In the genomic region with DNA sequence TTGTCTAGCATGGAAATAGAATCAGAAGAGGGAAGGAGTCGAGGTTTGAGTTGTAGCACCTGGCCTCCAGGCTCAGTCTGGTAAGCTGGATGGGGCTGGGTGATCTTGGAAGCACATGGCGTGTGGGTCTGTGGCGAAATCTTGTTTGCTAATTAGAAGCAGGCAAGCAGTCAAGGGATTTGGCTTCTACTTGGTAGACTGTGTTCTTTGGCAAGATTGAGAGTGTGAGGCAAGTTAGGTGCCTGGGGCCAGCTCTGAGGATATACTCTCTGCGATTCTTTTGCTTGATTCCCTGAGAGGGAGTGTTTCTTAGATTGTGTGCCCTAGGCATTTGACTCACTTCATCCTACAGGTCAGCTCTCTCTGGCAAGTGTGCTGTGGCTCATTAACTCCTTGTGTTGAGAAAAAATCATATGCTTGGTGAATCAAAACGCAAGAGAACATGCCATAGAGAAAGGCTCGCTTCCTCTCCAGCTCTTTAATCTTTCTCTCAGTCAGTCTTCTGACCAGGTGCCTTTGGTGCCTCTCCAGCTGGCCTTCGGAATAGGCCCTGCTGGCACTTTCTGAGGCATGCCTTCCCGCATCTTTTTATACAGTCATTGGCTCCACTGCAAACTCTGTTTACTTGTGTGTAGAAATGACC, we compare ENCODE assay signal across 9 mouse cellular contexts. TPM values are rescaled to one million over a fixed set of nuclear protein-coding genes. Genes with fewer than 3 reads are reported as not detected.
A peak's percentile ranks its signal among the peaks of the same experiment; 100 is the strongest.
DNase-seq lines count a peak whose midpoint lies in the region; ATAC-seq and TF ChIP-seq lines count a peak whose summit lies in the region.
"Had no signal": no experiment of that assay in that cellular context is flagged by ENCODE, and none has a peak within 500 bp of the region (broad histone marks: within the 10 kb centered on the region; RNA-seq: fewer than 3 reads in every experiment).

No protein-coding gene starts in this region.

- H3K36me3 ChIP-seq in heart, embryonic 12.5 days, result peaks cover 43% of the 10 kb centered on the region

- in situ Hi-C loops in Patski (cut with MboI; ENCODE audit: low pct_unique_long_range_greater_than_20kb), result no loop called here

- H3K4me3 ChIP-seq in heart, embryonic 12.5 days, result no peak overlapping the region

- H3K9ac ChIP-seq in heart, embryonic 12.5 days, result no peak overlapping the region

- H3K4me1 ChIP-seq in heart, embryonic 12.5 days (replicated peaks), result no peaks in the 10 kb centered on the region

- WGBS in heart, embryonic 12.5 days, result 86% methylated on average over 8 of the region's 8 CpGs

- CTCF ChIA-PET in Patski (lab: Charles Lee), result interaction anchor here (1.2 to 2.2 kb wide), 5 partner anchors 8 to 45 kb away, joined by 3 to 8 read pairs (median 5); no protein-coding TSS in a partner anchor

- DNase-seq in heart, adult 11 months, result peak; percentile 98
- peak; percentile 92 for DNase-seq in Patski (ENCODE audit: low read depth, low spot score)
- peak; percentile 53 to 59 for DNase-seq in cerebellum, postnatal 14 days
- peak; percentile 13 for DNase-seq in kidney, postnatal 14 days
- DNase-seq in spleen, postnatal 36 days (ENCODE audit: low spot score in 2 of 2), result no peak
- no peak for DNase-seq in left cerebral cortex, adult 11 months (ENCODE audit: low spot score)
- DNase-seq: embryo, embryonic 11 days; liver had no signal

- no peak for ATAC-seq in heart, embryonic 12.5 days (ENCODE audit: insufficient number of reproducible peaks, low FRiP score)
- peak; percentile 97 for ATAC-seq in Patski

- no peaks in the 10 kb centered on the region for H3K27me3 ChIP-seq in heart, embryonic 12.5 days (replicated peaks)
- H3K27me3 ChIP-seq in Patski, result no peaks in the 10 kb centered on the region

- no peak for TF ChIP-seq CTCF in Patski (IDR thresholded peaks at IDR 0.05)

- POLR2A ChIA-PET in Patski (lab: Charles Lee), result interaction anchor here (1.0 to 2.3 kb wide), 5 partner anchors 8 to 17 kb away, joined by 4 to 8 read pairs (median 4); a partner anchor contains a TSS

- no peak overlapping the region for H3K27ac ChIP-seq in heart, embryonic 12.5 days (ENCODE audit: poor library complexity, severe bottlenecking)

- no peak overlapping the region for H3K4me2 ChIP-seq in heart, embryonic 12.5 days

- H3K9me3 ChIP-seq in heart, embryonic 12.5 days (replicated peaks), result peaks cover 10% of the 10 kb centered on the region; the same call in 1 of the 2 replicates

RNA-seq across cellular contexts. Expression of a gene that starts 17.1 kb away (rescaled TPM):
- 35.4 and 36.5 TPM in 2 replicates for polyA plus RNA-seq in heart, embryonic 12.5 days (2016; fragmentation: Nextera tagmentation; extraction: Ambion mirVana)
- polyA plus RNA-seq in Patski (2021), result 129 TPM

RNA-seq across cellular contexts. Expression of a gene that starts 25.0 kb away (rescaled TPM):
- 22.6 and 22.9 TPM in 2 replicates for polyA plus RNA-seq in heart, embryonic 12.5 days (2016; fragmentation: Nextera tagmentation; extraction: Ambion mirVana)
- 48.1 TPM for polyA plus RNA-seq in Patski (2021)

RNA-seq across cellular contexts. Expression of a gene that starts 25.0 kb away (rescaled TPM):
- polyA plus RNA-seq in heart, embryonic 12.5 days (2016; fragmentation: Nextera tagmentation; extraction: Ambion mirVana), result 35.5 and 38.2 TPM in 2 replicates
- polyA plus RNA-seq in Patski (2021), result 26.1 TPM

RNA-seq across cellular contexts. Expression of a gene that starts 35.5 kb away (rescaled TPM):
- 10.5 and 11.4 TPM in 2 replicates for polyA plus RNA-seq in heart, embryonic 12.5 days (2016; fragmentation: Nextera tagmentation; extraction: Ambion mirVana)
- 24.6 TPM for polyA plus RNA-seq in Patski (2021)

RNA-seq across cellular contexts. Expression of a gene that starts 49.0 kb away (rescaled TPM):
- 0.77 and 0.85 TPM in 2 replicates for polyA plus RNA-seq in heart, embryonic 12.5 days (2016; fragmentation: Nextera tagmentation; extraction: Ambion mirVana)
- 3.3 TPM for polyA plus RNA-seq in Patski (2021)

Comparison
In these comparisons a context has a peak if more than half of its experiments do, and no peak if none do; other contexts are left out.
1. DNase-seq: peak in heart, adult 11 months (single experiment), Patski (single experiment), cerebellum, postnatal 14 days (2 of 2) and kidney, postnatal 14 days (single experiment); none in spleen, postnatal 36 days (0 of 2) and left cerebral cortex, adult 11 months (single experiment).